Mouse (Mus musculus) midbrain, embryonic 15.5 days (tissue): ENCODE data around the gene Dyrk1a. TPM values are rescaled to one million over a fixed set of nuclear protein-coding genes. Genes with fewer than 3 reads are reported as not detected.

Experiments used
- ATAC-seq: fragments of 200-750 bp; cut with Nextera tagmentation; replicated peaks from 2 replicates; pipeline ENCODE4 v1.8.0; 2017; ENCODE audit warnings: moderate TSS enrichment
- H3K27ac ChIP-seq: fragments of 300-500 bp; sonication (generic); 2 replicates; pipeline ENCODE4 v1.5.1; 2015; ENCODE audit warnings: mild to moderate bottlenecking, inconsistent platforms
- H3K27me3 ChIP-seq: fragments of 300-500 bp; sonication (generic); replicated peaks from 2 replicates; pipeline ENCODE4 v1.6.1; 2015; ENCODE audit warnings: inconsistent platforms
- H3K36me3 ChIP-seq: fragments of 300-500 bp; sonication (generic); replicated peaks from 2 replicates; pipeline ENCODE4 v1.6.1; 2015; ENCODE audit warnings: inconsistent platforms
- H3K4me1 ChIP-seq: fragments of 300-500 bp; sonication (generic); 2 replicates; pipeline ENCODE4 v1.6.1; 2015; ENCODE audit warnings: inconsistent platforms
- H3K4me2 ChIP-seq: fragments of 300-500 bp; sonication (generic); 2 replicates; pipeline ENCODE4 v1.6.1; 2015; ENCODE audit warnings: inconsistent platforms, mild to moderate bottlenecking, moderate library complexity
- H3K4me3 ChIP-seq: fragments of 300-500 bp; sonication (generic); 2 replicates; pipeline ENCODE4 v1.5.1; 2015; ENCODE audit warnings: mild to moderate bottlenecking, inconsistent platforms
- H3K9ac ChIP-seq: fragments of 300-500 bp; sonication (generic); 2 replicates; pipeline ENCODE4 v1.6.1; 2015; ENCODE audit warnings: mild to moderate bottlenecking, inconsistent platforms
- H3K9me3 ChIP-seq: fragments of 300-500 bp; sonication (generic); 2 replicates; pipeline ENCODE4 v1.6.1; 2016; ENCODE audit warnings: inconsistent platforms
- WGBS: fragments of 180-500 bp; shearing (Covaris S2); methylation state at CpG from one replicate; pipeline ENCODE4 v1.1.7; 2015; ENCODE audit warnings: mixed read lengths; 5-methylcytosine and 5-hydroxymethylcytosine counted together
- polyA plus RNA-seq: library from polyadenylated mRNA; unstranded; fragments of >200 nt; fragmentation: Nextera tagmentation; extraction: Ambion mirVana; gene quantifications from 2 replicates; pipeline ENCODE4 v1.2.1, GENCODE M21; 2015

Gene Dyrk1a
- polyA plus RNA-seq, 1 experiment from 2014 or later: 11.7 TPM

- Histone ChIP-seq H3K9ac (no peak overlapping the region), H3K9me3 (no peaks in the 10 kb centered on the region), H3K4me3 (no peak overlapping the region), H3K27me3 (no peaks in the 10 kb centered on the region), H3K27ac (no peak overlapping the region), H3K36me3 (no peaks in the 10 kb centered on the region), H3K4me2 (no peak overlapping the region), H3K4me1 (peaks cover 68% of the 10 kb centered on the region)
- WGBS: 72% methylated on average over 7 of the region's 7 CpGs
- ATAC-seq: no peak
Observed at GRCm38 (mm10) chr16:94586349-94586990, 16.7 kb downstream of the Dyrk1a start.

- Histone ChIP-seq H3K36me3 (no peaks in the 10 kb centered on the region), H3K9ac (no peak overlapping the region), H3K4me2 (no peak overlapping the region), H3K9me3 (no peaks in the 10 kb centered on the region), H3K27me3 (no peaks in the 10 kb centered on the region), H3K4me3 (no peak overlapping the region), H3K27ac (no peak overlapping the region), H3K4me1 (peaks cover 67% of the 10 kb centered on the region)
- 91% methylated on average over 4 of the region's 4 CpGs for WGBS
- 0 out of 2 replicates have a peak, but pooled peaks have one; percentile 37 for ATAC-seq
Observed at GRCm38 (mm10) chr16:94587461-94587860, 17.7 kb downstream of the Dyrk1a start.

GRCm38 (mm10) chr16:94588171-94588570 lies 18.4 kb downstream of the Dyrk1a start:
- Histone ChIP-seq H3K36me3 (no peaks in the 10 kb centered on the region), H3K27ac (no peak overlapping the region), H3K9me3 (no peaks in the 10 kb centered on the region), H3K4me3 (no peak overlapping the region), H3K27me3 (no peaks in the 10 kb centered on the region), H3K4me2 (no peak overlapping the region), H3K4me1 (peaks cover 61% of the 10 kb centered on the region), H3K9ac (no peak overlapping the region)
- 81% methylated on average over 8 of the region's 8 CpGs for WGBS
- peak; percentile 47; the same call in 1 of the 2 replicates for ATAC-seq

GRCm38 (mm10) chr16:94588974-94589373 lies 19.2 kb downstream of the Dyrk1a start:
- Histone ChIP-seq H3K4me1 (peaks cover 53% of the 10 kb centered on the region), H3K27ac (no peak overlapping the region), H3K9me3 (no peaks in the 10 kb centered on the region), H3K4me2 (no peak overlapping the region), H3K4me3 (no peak overlapping the region), H3K9ac (no peak overlapping the region), H3K27me3 (no peaks in the 10 kb centered on the region), H3K36me3 (no peaks in the 10 kb centered on the region)
- no peak for ATAC-seq
- WGBS: 87% methylated on average over 6 of the region's 6 CpGs

GRCm38 (mm10) chr16:94589648-94590047 lies 19.8 kb downstream of the Dyrk1a start:
- Histone ChIP-seq H3K9ac (no peak overlapping the region), H3K4me3 (no peak overlapping the region), H3K27me3 (no peaks in the 10 kb centered on the region), H3K27ac (no peak overlapping the region), H3K4me1 (peaks cover 53% of the 10 kb centered on the region), H3K36me3 (no peaks in the 10 kb centered on the region), H3K4me2 (no peak overlapping the region), H3K9me3 (no peaks in the 10 kb centered on the region)
- 88% methylated on average over 1 of the region's 1 CpGs for WGBS
- ATAC-seq: no peak

- H3K4me2 ChIP-seq: no peak overlapping the region
- H3K4me1 ChIP-seq: peaks cover 47% of the 10 kb centered on the region
- H3K4me3 ChIP-seq: no peak overlapping the region
- H3K36me3 ChIP-seq: no peaks in the 10 kb centered on the region
- no peaks in the 10 kb centered on the region for H3K27me3 ChIP-seq
- no peaks in the 10 kb centered on the region for H3K9me3 ChIP-seq
- WGBS: 94% methylated on average over 1 of the region's 1 CpGs
- ATAC-seq: no peak
- H3K9ac ChIP-seq: no peak overlapping the region
- no peak overlapping the region for H3K27ac ChIP-seq
Observed at GRCm38 (mm10) chr16:94590214-94590613, 20.4 kb downstream of the Dyrk1a start.

- no peak for ATAC-seq
- Histone ChIP-seq H3K36me3 (no peaks in the 10 kb centered on the region), H3K4me2 (no peak overlapping the region), H3K4me3 (no peak overlapping the region), H3K9ac (no peak overlapping the region), H3K27me3 (no peaks in the 10 kb centered on the region), H3K9me3 (no peaks in the 10 kb centered on the region), H3K4me1 (peaks cover 44% of the 10 kb centered on the region), H3K27ac (no peak overlapping the region)
- WGBS: 70% methylated on average over 8 of the region's 8 CpGs
Observed at GRCm38 (mm10) chr16:94590977-94591376, 21.2 kb downstream of the Dyrk1a start.

GRCm38 (mm10) chr16:94591536-94591935 lies 21.7 kb downstream of the Dyrk1a start:
- H3K4me1 ChIP-seq: peaks cover 40% of the 10 kb centered on the region
- no peak overlapping the region for H3K27ac ChIP-seq
- no peak overlapping the region for H3K9ac ChIP-seq
- H3K9me3 ChIP-seq: no peaks in the 10 kb centered on the region
- no peak overlapping the region for H3K4me2 ChIP-seq
- H3K4me3 ChIP-seq: no peak overlapping the region
- ATAC-seq: no peak
- H3K36me3 ChIP-seq: no peaks in the 10 kb centered on the region
- no peaks in the 10 kb centered on the region for H3K27me3 ChIP-seq
- 89% methylated on average over 3 of the region's 3 CpGs for WGBS

- Histone ChIP-seq H3K4me1 (peaks cover 26% of the 10 kb centered on the region), H3K4me2 (no peak overlapping the region), H3K9ac (no peak overlapping the region), H3K27me3 (no peaks in the 10 kb centered on the region), H3K4me3 (no peak overlapping the region), H3K9me3 (no peaks in the 10 kb centered on the region), H3K27ac (no peak overlapping the region), H3K36me3 (no peaks in the 10 kb centered on the region)
- no peak for ATAC-seq
- WGBS: 82% methylated on average over 2 of the region's 2 CpGs
Observed at GRCm38 (mm10) chr16:94596633-94597032, 26.8 kb downstream of the Dyrk1a start.

- WGBS: 56% methylated on average over 1 of the region's 1 CpGs
- Histone ChIP-seq H3K9ac (no peak overlapping the region), H3K4me3 (no peak overlapping the region)
Observed at GRCm38 (mm10) chr16:94597640-94598039, 27.8 kb downstream of the Dyrk1a start.

GRCm38 (mm10) chr16:94599977-94600724 lies 30.3 kb downstream of the Dyrk1a start:
- H3K9me3 ChIP-seq: no peaks in the 10 kb centered on the region
- H3K4me3 ChIP-seq: no peak overlapping the region
- peaks cover 42% of the 10 kb centered on the region for H3K4me1 ChIP-seq
- no peak overlapping the region for H3K9ac ChIP-seq
- WGBS: 43% methylated on average over 6 of the region's 6 CpGs
- no peak overlapping the region for H3K4me2 ChIP-seq
- no peak overlapping the region for H3K27ac ChIP-seq
- no peaks in the 10 kb centered on the region for H3K27me3 ChIP-seq
- H3K36me3 ChIP-seq: no peaks in the 10 kb centered on the region
- no peak for ATAC-seq

More at GRCm38 (mm10) chr16:94597640-94598039, 27.8 kb downstream of the Dyrk1a start:
- no peak overlapping the region for H3K27ac ChIP-seq
- H3K4me2 ChIP-seq: no peak overlapping the region
- H3K36me3 ChIP-seq: no peaks in the 10 kb centered on the region
- H3K9me3 ChIP-seq: no peaks in the 10 kb centered on the region
- no peaks in the 10 kb centered on the region for H3K27me3 ChIP-seq
- peaks cover 32% of the 10 kb centered on the region for H3K4me1 ChIP-seq
- no peak for ATAC-seq

GRCm38 (mm10) chr16:94601089-94601488 lies 31.3 kb downstream of the Dyrk1a start:
- no peak overlapping the region for H3K9ac ChIP-seq
- H3K4me2 ChIP-seq: no peak overlapping the region
- no peaks in the 10 kb centered on the region for H3K36me3 ChIP-seq
- WGBS: 71% methylated on average over 5 of the region's 5 CpGs
- no peaks in the 10 kb centered on the region for H3K27me3 ChIP-seq
- H3K4me3 ChIP-seq: no peak overlapping the region
- no peak for ATAC-seq
- peaks cover 42% of the 10 kb centered on the region for H3K4me1 ChIP-seq
- no peak overlapping the region; the same call in 1 of the 2 replicates for H3K27ac ChIP-seq
- no peaks in the 10 kb centered on the region for H3K9me3 ChIP-seq

GRCm38 (mm10) chr16:94601540-94601953 lies 31.7 kb downstream of the Dyrk1a start:
- no peak overlapping the region for H3K4me3 ChIP-seq
- H3K4me2 ChIP-seq: no peak overlapping the region
- no peak overlapping the region; the same call in 1 of the 2 replicates for H3K27ac ChIP-seq
- peaks cover 41% of the 10 kb centered on the region for H3K4me1 ChIP-seq
- no peak for ATAC-seq
- no peak overlapping the region for H3K9ac ChIP-seq
- no peaks in the 10 kb centered on the region for H3K36me3 ChIP-seq
- 50% methylated on average over 6 of the region's 6 CpGs for WGBS
- H3K9me3 ChIP-seq: no peaks in the 10 kb centered on the region
- no peaks in the 10 kb centered on the region for H3K27me3 ChIP-seq
